Mouse (Mus musculus) granulocyte monocyte progenitor cell, adult 5-6 weeks (primary cell): ENCODE measurements around the gene Nxf1. TPM values are rescaled to one million over a fixed set of nuclear protein-coding genes. Genes with fewer than 3 reads are reported as not detected.
A peak's percentile ranks its signal among the peaks of the same experiment; 100 is the strongest.
"Not testable (repeated sequence)": the region's sequence is repeated elsewhere in the genome, so short reads cannot be mapped to it uniquely, and the experiment has no call there.

Experiments used
- ATAC-seq: replicated peaks from 2 replicates; pipeline ENCODE4 v1.8.0; 2016; ENCODE audit warnings: mild to moderate bottlenecking, moderate TSS enrichment, inconsistent platforms; ENCODE audit not compliant: poor library complexity, severe bottlenecking
- total RNA-seq, 2 experiments: library from RNA; stranded (forward) in 1 of 2; stranded (reverse) in 1 of 2; fragments of 200-712, 200-1000 nt in 1 of 2; fragments of >200 nt in 1 of 2; fragmentation: Nextera tagmentation in 1 of 2; gene quantifications; 2 replicates each; pipeline ENCODE4 v1.2.3; 2014 to 2017

Gene Nxf1
- total RNA-seq, 2 experiments from 2014 or later: 113 to 268 TPM

- peak; percentile 17 for ATAC-seq
Measured at GRCm38 (mm10) chr19:8723574-8724346, 33.1 kb upstream of the Nxf1 start.

- ATAC-seq: no peak
Measured at GRCm38 (mm10) chr19:8724392-8724791, 32.5 kb upstream of the Nxf1 start.

DNA sequence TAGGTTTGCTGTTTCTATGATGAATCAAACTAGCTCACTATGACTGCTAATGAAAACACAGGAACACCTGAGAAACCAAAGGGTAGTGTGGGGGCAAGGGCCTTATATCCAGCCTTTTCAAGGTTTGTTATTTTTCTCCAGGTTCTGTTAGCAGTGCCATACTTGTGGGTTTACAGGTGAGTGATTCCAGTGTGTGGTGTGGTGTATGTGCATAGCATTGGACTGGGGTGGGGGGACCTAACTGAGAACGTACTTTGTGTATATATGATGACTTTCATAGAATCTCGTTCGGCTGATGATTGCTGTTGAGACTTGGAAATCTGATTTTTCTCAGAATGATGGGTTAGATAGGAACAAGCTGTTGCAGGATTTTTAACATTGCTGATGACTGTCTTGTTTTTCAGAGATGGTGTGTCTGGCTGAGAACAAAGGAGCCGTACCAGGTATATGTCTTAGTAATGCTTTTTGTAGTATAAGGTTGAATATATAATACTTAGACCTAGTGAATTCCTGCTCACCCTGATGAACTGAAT, 31.7 kb upstream of the Nxf1 start:
- ATAC-seq: no peak

DNA sequence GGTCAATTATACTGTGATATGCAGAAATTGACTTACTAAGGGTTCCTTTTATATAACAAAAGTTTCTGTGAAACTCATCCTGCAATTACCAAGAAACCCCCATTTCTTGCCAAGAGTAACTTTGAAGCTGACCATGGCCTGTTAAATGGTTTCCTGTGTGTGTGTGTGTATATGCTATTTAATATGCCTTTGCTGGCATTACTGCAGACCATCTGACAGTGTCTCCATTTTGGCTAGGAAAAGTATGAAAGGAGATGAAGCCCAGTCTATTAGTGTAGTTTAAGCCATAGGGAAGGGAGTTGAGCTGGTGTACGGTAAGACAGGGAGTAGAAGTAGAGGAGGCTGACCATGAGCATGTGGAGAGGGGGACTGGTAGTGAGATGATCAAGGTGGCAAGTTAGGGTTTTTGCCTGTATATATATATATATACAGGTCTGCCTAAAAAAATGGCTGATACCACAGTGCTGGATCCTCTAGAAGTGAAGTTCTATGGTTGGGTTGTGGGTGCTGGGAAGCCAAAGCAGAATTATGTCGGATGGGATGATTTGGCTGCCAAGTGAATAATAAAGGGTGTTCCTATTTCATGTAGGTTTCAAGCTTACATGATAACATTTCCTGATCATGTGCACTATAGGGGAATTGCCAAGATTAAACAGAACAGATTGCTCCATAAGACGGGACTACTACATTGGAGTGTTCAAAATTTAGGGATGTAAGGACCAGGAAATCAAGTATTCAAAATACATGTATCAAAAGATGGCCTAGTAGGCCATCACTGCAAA, 30.1 kb upstream of the Nxf1 start:
- no peak for ATAC-seq

DNA sequence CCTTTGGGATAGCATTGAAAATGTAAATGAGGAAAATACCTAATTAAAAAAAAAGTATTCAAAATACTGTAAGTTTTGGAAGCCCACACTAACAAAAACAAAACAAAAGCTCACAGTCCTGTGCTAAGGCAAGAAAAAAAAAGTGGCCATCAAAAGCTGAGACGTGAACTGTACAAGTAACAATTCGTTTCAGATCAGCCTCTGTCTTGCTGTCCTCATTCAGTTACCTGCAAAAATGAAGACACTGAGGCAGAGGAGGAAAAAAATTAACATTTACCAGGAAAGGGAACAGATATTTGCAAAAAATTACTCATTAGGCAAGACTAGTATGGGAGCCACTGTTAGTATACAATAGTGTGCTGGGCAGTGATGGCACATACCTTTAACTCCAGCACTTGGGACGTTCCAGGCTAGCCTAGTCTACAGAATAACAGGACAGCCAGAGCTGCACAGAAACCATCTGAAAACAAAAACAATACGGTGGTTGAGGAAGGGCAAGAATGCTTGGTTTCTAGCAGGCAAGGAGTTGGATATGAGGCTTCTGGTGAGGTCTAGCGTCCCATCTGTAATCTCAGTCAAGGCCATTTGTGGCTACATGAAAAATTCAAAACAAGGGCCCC, 29.3 kb upstream of the Nxf1 start:
- no peak for ATAC-seq

DNA sequence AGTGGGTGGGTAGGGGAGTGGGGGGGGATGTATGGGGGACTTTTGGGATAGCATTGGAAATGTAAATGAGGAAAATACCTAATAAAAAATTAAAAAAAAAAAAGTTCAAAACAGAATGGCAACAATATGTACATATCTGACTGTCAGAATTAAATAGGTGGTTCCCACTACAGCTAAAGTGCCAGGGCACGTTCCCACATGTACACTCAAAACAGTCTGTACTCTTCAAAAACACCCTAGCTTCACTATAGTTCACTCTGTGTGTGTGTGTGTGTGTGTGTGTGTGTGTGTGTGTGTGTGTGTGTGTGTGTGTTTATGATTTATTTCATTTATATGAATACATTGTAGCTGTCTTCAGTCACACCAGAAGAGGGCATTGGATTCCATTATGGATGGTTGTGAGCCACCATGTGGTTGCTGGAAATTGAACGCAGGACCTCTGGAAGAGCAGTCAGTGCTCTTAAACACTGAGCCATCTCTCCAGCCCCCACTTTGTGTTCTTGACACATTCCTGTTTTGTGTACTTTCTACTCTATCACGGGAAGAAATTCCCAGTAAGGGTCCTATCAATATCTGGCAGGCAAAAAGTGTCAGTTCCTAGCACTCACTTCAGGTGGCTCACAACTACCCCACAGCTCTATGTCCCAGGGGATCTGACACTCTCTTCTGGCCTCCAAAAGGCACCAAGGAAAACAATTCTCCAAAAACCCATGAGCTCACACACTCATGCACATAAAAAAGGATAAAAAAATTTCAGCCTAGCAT, 28.4 kb upstream of the Nxf1 start:
- not testable (repeated sequence) for ATAC-seq

DNA sequence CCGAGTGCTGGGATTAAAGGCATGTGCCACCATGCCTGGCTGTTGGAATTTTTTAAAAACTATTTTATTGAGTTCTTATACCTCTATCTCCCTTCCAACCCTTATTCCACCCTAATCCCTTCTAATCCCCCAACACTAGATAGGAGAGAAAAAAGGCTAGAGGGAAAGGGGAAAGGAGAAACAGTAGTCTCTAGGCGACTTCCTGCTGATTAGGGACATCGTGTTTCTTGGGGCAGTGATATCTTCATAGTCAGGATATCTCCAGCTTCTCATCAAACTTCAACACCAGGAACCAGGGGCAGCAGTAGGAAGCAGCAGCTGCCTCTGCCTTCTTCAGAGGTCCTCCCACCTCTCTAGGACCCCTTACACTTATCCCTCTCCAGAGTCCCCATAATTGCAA, 22.5 kb upstream of the Nxf1 start:
- ATAC-seq: no peak

DNA sequence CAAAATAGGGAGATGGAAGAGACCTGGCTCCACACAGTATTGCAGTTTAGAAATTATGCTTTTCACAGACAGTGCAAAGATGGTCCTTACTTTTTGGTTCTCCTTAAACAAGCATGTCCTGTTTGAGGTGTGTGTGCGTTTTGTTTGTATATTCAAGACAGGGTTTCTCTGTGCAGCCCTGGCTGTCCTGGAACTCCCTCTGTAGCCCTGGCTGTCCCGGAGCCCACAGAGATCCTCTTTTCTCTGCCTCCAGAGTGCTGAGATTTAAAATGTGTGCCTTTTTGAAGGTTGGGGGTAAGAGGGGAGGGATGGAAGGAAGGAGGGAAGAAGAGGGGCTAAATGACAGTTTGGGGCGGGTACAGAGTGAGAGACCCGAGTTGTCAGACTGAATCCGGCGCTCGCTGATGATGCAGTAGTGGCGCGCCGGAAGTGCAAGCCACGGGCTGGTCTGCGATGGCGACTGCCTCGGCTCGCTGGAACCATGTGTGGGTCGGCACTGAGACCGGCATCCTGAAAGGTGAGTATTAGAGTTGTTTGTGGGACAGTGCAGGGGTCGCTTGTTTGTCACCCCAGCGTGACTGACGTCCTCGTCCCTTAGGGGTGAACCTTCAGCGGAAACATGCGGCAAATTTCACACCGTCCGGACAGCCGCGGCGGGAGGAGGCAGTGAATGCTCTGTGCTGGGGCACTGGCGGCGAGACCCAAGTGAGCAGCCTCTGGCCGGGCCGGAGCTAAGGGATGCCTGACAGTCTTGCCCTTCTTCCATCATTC, 21.3 kb upstream of the Nxf1 start, which contains the start of gene Wdr74:
Wdr74 (plus strand) TSS at position 439 of the 771 bp plus-strand sequence.
- peak; percentile 99 for ATAC-seq

DNA sequence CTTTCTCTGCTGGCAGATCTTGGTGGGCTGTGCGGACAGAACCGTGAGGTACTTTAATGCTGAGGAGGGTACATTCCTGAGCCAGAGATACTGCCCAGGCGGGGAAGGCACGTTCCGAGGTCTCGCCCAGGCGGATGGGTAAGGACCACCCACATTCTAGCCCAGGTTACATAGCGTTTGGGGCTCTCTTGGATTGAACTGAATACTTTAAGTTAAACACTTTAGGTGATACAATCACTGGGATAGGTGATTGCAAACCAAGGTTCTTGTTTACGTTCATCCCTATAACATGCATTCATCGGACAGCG, 20.8 kb upstream of the Nxf1 start:
- ATAC-seq: peak; percentile 20

- no peak for ATAC-seq
Measured at GRCm38 (mm10) chr19:8738911-8739310, 18.0 kb upstream of the Nxf1 start.

GRCm38 (mm10) chr19:8739646-8740045, 17.2 kb upstream of the Nxf1 start:
- no peak for ATAC-seq

DNA sequence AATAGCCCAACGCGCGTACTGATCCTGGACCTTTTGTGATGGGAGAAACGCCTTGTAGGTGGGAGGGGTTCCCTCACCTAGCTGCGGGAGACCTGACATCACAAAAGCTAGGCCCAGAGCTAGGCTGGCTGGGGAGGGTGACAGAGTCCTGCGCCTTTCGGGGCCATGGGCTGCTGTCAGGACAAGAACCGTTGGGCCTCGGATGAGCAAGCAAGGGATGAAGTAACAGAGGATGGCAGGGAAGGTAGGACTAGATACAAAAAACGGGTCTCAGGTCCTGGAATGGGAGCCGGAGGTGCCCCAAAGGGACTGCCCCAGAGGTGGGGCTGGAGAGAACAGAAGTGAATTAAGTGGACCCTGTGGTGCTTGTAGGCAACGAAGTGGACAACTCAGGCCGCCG, 16.3 kb upstream of the Nxf1 start, which contains the start of gene 1700092M07Rik:
1700092M07Rik (plus strand) TSS at position 116 of the 400 bp plus-strand sequence.
- ATAC-seq: no peak

DNA sequence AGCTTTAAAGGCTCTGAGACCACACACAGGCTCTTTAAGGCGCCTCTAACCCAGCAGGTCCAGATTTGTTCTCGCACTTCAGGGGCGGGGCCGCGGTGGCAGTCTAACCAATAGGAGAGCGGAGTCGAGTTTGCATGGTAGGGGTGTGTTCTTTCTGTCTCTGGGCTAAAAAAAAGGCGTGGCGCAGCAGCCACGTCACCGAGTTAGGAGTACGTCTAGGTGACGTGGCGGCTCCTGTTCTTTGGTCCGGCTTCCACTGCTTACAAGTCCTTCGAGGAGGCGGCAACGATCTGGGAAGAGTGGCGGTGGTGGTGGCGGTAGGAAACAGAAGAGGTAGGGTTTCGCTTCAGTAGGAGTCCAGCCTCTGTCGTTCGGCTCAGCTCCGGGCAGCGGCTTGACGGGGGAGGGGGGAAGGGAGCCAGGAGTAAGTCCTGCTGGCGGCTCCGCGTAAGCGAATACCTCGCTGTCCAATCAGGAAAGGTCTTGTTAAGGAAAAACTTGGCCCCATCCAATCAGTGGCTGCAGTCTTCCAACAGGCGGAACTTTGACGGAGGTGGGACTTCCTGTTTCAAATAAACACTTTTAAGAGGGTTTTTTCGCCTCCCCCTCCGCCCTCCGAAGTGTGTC, 15.5 kb upstream of the Nxf1 start, which contains the start of gene Stx5a:
Stx5a (plus strand) TSS at position 171 of the 627 bp plus-strand sequence.
- peak; percentile 90 for ATAC-seq

DNA sequence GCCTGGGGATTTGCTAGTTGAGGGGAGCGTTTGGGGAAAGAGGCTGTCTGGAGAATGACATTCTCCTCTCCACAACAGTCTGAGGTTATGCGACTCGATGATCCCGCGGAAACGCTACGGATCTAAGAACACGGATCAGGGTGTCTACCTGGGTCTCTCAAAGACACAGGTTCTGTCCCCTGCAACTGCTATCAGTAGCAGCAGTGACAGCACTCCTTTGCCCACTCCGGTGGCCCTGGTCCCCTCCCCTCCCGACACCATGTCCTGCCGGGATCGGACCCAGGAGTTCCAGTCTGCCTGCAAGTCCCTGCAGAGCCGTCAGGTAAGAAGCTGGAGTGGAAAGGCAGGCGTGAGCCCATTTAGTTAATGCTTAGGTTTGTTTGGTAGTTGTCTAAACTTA, 14.7 kb upstream of the Nxf1 start:
- no peak for ATAC-seq

DNA sequence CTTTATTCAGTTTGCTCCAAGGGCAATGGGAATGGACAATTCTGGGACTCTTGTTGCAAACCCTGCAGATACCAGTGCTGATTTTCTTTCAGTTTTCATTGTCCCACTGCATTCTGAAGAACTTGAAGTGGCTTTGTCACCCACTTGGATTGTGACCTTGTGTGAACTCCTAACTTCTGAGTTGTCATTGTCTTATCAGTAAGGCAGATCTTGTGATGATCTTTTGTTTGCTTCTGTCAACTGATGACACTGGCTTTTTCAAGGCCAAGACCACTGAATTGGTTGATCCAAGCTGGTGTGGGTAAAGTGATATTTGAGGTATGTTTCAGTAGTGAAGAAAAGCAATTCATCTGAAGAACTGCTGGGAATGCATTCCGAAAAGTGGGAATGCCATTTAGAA, 11.5 kb upstream of the Nxf1 start:
- ATAC-seq: no peak

GRCm38 (mm10) chr19:8747368-8747767, 9.5 kb upstream of the Nxf1 start:
- peak; percentile 50 for ATAC-seq

DNA sequence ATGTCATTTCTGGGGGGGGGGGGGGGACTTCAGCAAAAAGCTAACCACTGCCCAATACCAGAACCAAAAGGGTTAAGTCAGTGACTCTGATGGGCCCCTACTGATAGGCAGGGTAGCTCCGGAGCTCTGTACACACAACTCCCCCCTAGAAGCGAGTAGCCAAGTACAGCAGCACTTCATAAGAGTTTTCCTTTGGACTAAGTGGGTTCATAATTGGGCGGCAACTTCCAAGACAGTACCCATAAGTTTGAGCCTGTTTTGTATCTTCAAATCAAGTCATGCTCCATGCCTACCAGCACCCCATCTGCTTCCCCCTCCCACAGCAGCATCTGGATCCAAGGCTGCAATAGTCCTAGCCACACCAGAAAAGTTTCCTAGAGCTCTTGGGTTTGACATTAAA, 1.2 kb upstream of the Nxf1 start:
- ATAC-seq: no peak

- ATAC-seq: no peak
Measured at GRCm38 (mm10) chr19:8757471-8757998, 662 bp downstream of the Nxf1 start.

DNA sequence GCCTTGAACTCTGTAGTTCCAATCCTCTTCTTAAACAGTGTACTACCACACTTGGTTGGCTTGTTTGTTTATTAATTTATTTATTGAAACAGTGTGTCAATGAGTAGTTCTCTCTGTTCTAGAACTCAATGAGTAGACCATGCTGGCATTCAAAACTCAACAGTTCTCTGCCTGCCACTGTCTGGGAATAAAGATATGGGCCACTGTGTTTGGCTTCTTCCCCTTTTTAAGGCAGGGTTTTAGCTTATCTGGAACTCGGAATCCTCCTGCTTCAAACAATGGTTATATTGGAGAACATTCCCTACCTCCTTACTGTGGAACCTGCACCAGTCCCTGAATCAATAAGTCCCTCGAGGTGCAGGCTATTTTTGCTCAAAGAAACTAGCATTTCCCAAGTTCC, 2.0 kb downstream of the Nxf1 start:
- no peak for ATAC-seq
